Mouse (Mus musculus) granulocyte monocyte progenitor cell, adult 5-6 weeks (primary cell): ENCODE data around the gene Zdhhc24. TPM values are rescaled to one million over a fixed set of nuclear protein-coding genes. Genes with fewer than 3 reads are reported as not detected.

Experiments used
- ATAC-seq: replicated peaks from 2 replicates; pipeline ENCODE4 v1.8.0; 2016; ENCODE audit warnings: mild to moderate bottlenecking, moderate TSS enrichment, inconsistent platforms; ENCODE audit not compliant: poor library complexity, severe bottlenecking
- total RNA-seq, 2 experiments: library from RNA; stranded (forward) in 1 of 2; stranded (reverse) in 1 of 2; fragments of 200-712, 200-1000 nt in 1 of 2; fragments of >200 nt in 1 of 2; fragmentation: Nextera tagmentation in 1 of 2; gene quantifications; 2 replicates each; pipeline ENCODE4 v1.2.3; 2014 to 2017

Zdhhc24 gene
- total RNA-seq, 2 experiments from 2014 or later, result 5.9 to 9.0 TPM

DNA sequence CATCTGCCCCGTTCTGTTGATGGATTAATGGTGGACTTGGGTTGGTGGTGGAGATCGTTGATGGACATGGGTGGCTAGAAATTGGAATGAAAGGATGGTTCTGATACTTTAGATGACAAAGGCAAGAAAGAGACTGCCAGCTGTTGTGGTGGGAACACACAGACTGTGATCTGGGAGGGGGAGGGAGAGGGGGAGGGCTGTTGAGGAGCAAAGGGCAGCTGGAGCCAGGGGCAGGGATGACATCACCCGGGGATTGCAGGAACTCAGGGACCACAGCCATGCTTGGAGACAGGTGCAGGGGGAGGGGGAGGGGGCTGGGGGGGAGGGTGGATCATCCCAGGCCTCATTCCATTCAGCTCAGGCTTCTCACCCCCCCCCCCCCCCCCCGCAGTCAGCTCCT lies 2.2 kb upstream of the Zdhhc24 start:
- ATAC-seq, result no peak

DNA sequence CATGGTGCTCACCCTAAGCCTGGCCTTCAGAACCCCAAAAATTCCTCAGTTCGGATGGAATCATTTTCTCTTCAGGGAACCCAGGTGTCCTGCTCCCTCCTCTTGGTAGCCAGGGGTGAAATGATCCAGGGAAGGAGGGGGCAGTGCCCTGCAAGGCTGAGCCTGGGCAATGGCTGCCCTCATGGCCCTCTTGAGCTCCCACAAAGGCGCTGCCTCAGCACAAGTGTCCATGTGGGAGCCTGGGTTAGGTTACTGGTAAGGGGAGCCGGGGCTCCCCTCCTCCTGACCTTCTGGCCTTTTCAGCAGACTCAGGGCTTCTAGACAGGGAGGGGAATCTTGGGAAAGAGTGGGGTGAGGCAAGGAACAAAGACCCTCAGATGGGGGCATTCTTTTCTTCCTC lies 1.7 kb upstream of the Zdhhc24 start:
- no peak for ATAC-seq

- peak; percentile 15; the same call in 1 of the 2 replicates for ATAC-seq
Measured at GRCm38 (mm10) chr19:4877785-4878184, 683 bp upstream of the Zdhhc24 start, which contains the start of gene Actn3. TSS of gene Actn3 (minus strand) at chr19:4877909.

- ATAC-seq, result no peak
Measured at GRCm38 (mm10) chr19:4879324-4879703, 846 bp downstream of the Zdhhc24 start.

- ATAC-seq, result no peak
Measured at GRCm38 (mm10) chr19:4883961-4884360, 5.5 kb downstream of the Zdhhc24 start.

DNA sequence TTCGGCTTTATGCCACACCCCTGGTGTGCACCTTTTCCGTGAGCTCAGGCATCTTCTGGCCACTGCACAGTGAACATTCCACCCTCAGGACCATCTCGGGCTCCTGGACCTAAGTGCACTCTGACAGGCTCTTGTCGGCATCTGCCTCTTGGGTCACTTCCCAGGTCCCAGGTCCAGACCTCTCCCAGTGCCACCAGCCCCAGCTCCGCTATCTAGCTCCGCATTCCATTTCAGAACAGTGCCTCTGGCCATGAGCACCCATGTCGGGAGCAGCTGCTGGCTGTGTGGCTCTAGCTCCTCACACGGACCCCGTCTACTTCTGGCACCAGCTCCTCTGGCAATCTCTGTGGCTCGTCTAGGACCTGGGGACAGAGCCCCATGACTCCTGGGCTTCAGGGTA lies 11.3 kb downstream of the Zdhhc24 start:
- ATAC-seq, result no peak

DNA sequence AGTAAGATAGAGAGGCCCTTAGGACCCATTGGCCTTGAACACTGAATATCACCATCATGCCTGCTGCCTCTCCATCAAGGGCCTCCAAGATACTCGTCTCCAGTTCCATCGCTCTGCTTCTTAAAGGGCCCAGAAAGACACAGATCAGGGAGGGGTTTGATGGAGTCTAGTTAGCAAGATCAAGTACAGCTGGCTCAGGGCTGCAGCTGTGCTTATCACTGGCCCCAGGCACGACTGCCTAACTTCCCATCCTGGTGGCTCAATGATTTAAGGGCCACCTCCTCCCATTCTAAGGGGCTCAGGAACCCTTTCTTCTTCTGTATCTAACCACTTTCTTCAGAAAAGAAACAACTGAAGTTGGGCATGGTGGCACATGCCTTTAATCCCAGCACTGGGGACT lies 13.3 kb downstream of the Zdhhc24 start:
- ATAC-seq, result no peak

- no peak for ATAC-seq
Measured at GRCm38 (mm10) chr19:4896780-4897520, 18.5 kb downstream of the Zdhhc24 start.

DNA sequence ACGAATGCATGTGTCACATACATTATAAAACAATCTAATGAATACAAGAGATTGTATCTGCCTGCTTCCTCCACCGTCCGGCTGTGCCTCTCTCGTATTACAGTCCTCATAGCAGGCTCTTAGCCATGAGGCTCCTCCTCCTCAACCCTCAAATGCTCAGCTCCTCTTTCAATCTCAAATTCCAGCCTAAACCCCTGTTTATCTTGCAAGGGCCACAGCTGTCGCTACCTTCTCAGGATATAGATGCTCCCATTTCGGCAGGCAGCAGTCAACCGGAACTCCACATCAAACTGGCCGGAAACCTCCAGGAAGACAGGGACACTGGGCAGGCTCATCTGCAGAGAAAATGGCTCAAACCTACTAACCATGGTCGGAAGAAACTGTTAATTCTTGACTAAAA lies 20.5 kb downstream of the Zdhhc24 start:
- ATAC-seq, result no peak

DNA sequence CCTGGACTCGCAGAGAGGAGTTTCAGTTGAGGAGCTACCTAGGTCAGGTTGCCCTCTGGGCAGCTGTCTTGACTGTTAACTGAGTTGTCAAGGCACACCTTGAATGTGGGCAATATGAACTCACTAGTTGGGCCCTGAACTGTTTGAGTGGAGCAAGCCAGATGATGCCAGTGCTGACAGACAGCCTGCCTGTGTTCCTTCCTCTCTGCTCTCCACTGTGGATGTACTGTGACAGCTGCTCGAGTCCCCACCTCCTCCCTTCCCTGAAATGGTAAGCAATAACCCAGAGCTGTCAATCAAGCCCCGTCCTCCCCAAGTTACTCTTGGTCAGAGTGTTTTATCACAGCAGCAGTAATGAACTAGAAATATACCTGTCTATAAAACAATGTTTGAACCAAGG lies 21.4 kb downstream of the Zdhhc24 start:
- no peak for ATAC-seq

DNA sequence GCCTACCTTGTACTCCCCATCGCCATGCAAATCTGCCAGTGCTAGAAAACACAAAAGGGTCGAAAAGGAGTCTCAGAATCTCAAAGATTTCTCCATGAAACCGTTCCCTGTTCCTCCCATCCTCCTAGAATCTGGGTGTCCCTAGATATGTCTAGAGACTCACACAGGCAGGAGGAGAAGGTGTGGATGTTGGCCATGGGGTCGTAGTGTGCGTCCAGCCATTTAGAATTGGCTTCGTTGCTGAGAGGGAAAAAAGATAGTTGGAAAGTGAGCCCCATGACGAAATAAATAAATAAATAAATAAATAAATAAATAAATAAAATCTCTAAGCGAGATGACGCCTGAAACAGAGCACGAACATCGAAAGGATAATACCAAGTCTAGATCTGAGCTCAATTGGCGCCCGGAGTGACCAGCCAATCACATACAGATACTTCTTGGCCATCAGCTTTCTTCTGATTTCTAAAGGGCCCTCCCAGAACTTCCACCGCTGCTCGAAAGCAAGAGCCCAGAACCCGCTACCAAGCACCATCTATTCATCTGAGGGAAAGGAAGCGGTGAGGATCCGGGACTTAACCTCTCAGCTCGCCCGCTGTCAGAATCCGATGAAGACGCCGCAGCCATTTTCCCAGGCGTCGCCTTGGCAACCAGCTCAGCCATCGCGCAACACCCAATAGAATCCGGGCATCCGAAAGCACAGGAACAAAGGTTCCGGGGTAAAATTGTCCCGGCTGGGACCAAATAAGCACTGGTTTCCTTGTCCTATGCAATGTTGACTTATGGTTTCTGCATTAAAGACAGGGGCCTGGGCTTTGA lies 27.7 kb downstream of the Zdhhc24 start, which contains the start of gene Bbs1:
TSS of gene Bbs1 (minus strand) at position 650 of the 816 bp plus-strand sequence.
- peak; percentile 79 for ATAC-seq

GRCm38 (mm10) chr19:4908107-4908506 lies 29.6 kb downstream of the Zdhhc24 start:
- 0 out of 2 replicates have a peak, but pooled peaks have one; percentile 38 for ATAC-seq

DNA sequence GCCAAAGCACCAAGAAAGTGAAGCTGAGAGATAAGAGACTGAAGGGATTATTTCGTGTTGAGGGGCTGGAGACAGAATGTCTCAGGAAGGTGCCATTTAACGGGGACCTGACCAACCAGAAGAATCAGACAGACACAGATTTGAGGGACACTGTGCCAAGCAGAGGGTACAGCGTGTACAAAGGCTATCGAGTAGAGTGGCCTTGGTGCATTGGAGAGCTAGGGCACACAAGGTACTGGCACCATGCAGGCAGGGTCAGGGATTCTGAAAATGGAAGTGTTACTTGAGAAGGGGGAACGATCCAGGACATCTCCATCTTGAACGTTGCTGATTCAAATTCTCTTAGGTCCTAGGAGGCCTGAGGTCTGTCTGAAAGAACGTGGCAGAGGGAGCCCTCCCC lies 30.9 kb downstream of the Zdhhc24 start:
- ATAC-seq, result no peak

GRCm38 (mm10) chr19:4915924-4916603 lies 37.6 kb downstream of the Zdhhc24 start:
- ATAC-seq, result no peak

GRCm38 (mm10) chr19:4916827-4917226 lies 38.4 kb downstream of the Zdhhc24 start:
- ATAC-seq, result no peak

DNA sequence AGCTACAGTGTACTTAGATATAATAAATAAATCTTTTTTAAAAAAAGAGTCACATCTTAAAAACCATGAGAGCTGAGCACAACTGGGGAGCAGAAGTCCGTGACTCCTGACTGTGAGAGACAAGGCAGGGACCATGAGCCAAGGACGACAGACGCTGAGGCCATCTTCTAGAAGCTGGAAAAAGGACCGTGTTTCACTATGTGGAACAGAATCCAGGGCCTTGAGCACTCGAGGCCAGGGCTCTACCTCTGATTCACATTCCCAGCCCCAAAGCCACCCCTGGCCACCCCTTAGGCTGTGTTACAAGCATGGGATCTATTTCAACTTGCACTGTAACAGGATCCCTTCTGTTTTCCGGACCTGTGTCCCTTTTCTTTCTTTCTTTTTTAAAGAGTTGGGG lies 41.2 kb downstream of the Zdhhc24 start:
- no peak for ATAC-seq

DNA sequence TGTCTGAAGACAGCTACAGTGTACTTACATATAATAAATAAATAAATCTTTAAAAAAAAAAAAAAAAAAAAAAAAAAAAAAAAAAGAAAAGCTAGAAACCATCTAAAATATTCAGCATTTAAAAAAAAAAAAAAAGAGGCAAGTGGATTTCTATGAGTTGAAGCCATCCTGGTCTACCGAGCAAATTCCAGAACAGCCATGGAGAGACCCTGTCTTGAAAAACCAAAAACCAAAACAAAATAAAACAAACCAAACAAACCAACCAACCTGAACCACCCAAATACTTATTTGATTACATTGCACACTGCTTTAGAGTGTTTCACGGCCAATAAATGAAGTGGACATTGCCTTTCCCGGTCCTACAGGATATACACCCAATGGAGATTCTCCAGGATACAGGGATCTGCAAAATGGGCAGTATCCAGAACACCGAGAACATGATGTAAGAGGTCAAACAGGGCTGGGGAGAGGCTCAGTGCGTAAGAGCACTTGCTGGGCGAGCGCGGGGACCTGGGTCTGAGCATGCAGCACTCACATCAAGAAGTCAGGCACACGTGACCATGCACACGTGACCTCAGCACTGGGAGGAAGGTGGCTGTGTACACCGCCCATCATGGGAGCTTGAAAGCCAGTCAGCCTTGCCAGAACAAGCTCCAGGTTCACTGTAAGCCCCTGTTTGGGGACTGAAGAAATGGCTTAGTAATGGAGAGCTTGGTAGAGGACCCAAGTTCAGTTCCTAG lies 46.8 kb downstream of the Zdhhc24 start:
- no peak for ATAC-seq

DNA sequence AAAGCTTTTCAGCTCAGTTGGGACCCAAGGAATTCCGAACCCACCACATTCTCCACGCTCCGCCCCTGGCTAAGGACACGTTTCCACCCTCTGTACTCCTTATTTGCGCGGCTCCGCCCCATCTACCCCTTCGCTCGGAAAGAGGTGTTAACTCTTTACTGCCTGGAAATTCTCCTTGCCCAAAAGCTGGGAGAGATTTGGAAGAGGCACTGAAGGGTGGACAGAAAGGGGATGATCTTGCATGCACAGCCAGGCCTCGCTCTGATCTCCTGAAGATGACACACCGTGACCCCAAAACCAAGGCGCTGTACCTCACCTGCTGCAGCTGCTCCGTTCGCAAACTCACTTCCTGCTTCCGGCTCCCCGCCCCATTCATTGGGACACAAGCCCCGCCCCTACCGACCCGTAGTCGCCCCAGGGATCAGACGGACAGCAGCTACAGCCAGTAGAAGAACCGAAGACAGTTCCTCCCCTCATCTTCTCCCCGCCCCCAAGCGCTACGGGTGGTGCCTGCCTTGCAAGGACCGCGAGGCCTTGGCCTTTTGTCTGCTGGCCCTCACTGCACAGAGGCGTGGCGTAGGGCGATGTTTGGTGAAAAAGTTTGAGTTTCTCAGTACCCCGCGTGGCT lies 49.5 kb downstream of the Zdhhc24 start, which contains the start of gene Dpp3:
TSS of gene Dpp3 (minus strand) at position 384 of the 628 bp plus-strand sequence.
- peak; percentile 99 for ATAC-seq

DNA sequence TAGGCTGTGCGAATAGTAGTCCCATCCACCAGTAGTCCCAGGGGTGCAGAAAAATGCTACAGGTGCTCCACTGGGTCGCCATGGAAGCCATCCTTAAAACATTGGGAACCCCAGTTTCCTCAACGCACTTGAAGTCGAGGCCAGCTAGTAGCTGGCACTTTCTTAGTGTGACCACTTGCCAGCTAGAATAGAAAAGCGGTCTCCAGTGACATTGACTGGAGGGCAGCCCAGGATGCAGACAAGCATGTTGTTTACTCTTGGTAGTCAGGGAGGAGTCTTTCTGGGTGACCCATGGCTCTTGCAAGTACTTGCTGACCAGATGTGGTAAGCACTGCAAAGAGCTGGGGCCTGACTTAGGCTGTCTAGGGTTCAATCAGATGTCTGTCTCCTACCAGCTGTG lies 50.3 kb downstream of the Zdhhc24 start:
- ATAC-seq, result no peak
